Mouse (Mus musculus): ENCODE results near the gene Upk3bl. TPM values are rescaled to one million over a fixed set of nuclear protein-coding genes. Genes with fewer than 3 reads are reported as not detected.
"Not testable (repeated sequence)": the region's sequence is repeated elsewhere in the genome, so short reads cannot be mapped to it uniquely, and the experiment has no call there.

Upk3bl gene
- total RNA-seq, 1 experiment from 2014 or later, result not detected

GRCm38 (mm10) chr5:136078136-136078535, 23.8 kb downstream of the Upk3bl start:
- ATAC-seq (replicated peaks; ENCODE audit: insufficient number of reproducible peaks, low FRiP score, low TSS enrichment, poor library complexity, severe bottlenecking), result no peak

- ATAC-seq (replicated peaks; ENCODE audit: insufficient number of reproducible peaks, low FRiP score, low TSS enrichment, poor library complexity, severe bottlenecking), result no peak
These were observed 28.1 kb downstream of the Upk3bl start for GRCm38 (mm10) chr5:136082345-136082744.

GRCm38 (mm10) chr5:136083669-136084107, 29.4 kb downstream of the Upk3bl start, which contains the start of gene Rasa4:
Gene Rasa4, plus strand, starts transcription at chr5:136083916.
- ATAC-seq (replicated peaks; ENCODE audit: insufficient number of reproducible peaks, low FRiP score, low TSS enrichment, poor library complexity, severe bottlenecking), result peak; percentile 81

GRCm38 (mm10) chr5:136084144-136084881, 30.0 kb downstream of the Upk3bl start:
- 0 out of 2 replicates have a peak, but pooled peaks have one; percentile 4 for ATAC-seq (replicated peaks; ENCODE audit: insufficient number of reproducible peaks, low FRiP score, low TSS enrichment, poor library complexity, severe bottlenecking)

GRCm38 (mm10) chr5:136084891-136085651, 30.8 kb downstream of the Upk3bl start:
- peak; percentile 53 for ATAC-seq (replicated peaks; ENCODE audit: insufficient number of reproducible peaks, low FRiP score, low TSS enrichment, poor library complexity, severe bottlenecking)

GRCm38 (mm10) chr5:136086290-136086689, 32.0 kb downstream of the Upk3bl start:
- no peak for ATAC-seq (replicated peaks; ENCODE audit: insufficient number of reproducible peaks, low FRiP score, low TSS enrichment, poor library complexity, severe bottlenecking)

GRCm38 (mm10) chr5:136088821-136089575, 34.7 kb downstream of the Upk3bl start:
- ATAC-seq (replicated peaks; ENCODE audit: insufficient number of reproducible peaks, low FRiP score, low TSS enrichment, poor library complexity, severe bottlenecking), result no peak

GRCm38 (mm10) chr5:136091927-136092326, 37.6 kb downstream of the Upk3bl start:
- ATAC-seq (replicated peaks; ENCODE audit: insufficient number of reproducible peaks, low FRiP score, low TSS enrichment, poor library complexity, severe bottlenecking), result no peak

- no peak for ATAC-seq (replicated peaks; ENCODE audit: insufficient number of reproducible peaks, low FRiP score, low TSS enrichment, poor library complexity, severe bottlenecking)
These were observed 40.1 kb downstream of the Upk3bl start for GRCm38 (mm10) chr5:136094249-136095010.

- no peak for ATAC-seq (replicated peaks; ENCODE audit: insufficient number of reproducible peaks, low FRiP score, low TSS enrichment, poor library complexity, severe bottlenecking)
These were observed 40.8 kb downstream of the Upk3bl start for GRCm38 (mm10) chr5:136095089-136095488.

- ATAC-seq (replicated peaks; ENCODE audit: insufficient number of reproducible peaks, low FRiP score, low TSS enrichment, poor library complexity, severe bottlenecking), result no peak
These were observed 44.2 kb downstream of the Upk3bl start for GRCm38 (mm10) chr5:136098536-136098935.

- ATAC-seq (replicated peaks; ENCODE audit: insufficient number of reproducible peaks, low FRiP score, low TSS enrichment, poor library complexity, severe bottlenecking), result peak; percentile 75
These were observed 48.0 kb downstream of the Upk3bl start for GRCm38 (mm10) chr5:136102099-136102820.

GRCm38 (mm10) chr5:136104511-136104910, 50.2 kb downstream of the Upk3bl start:
- no peak for ATAC-seq (replicated peaks; ENCODE audit: insufficient number of reproducible peaks, low FRiP score, low TSS enrichment, poor library complexity, severe bottlenecking)

- no peak for ATAC-seq (replicated peaks; ENCODE audit: insufficient number of reproducible peaks, low FRiP score, low TSS enrichment, poor library complexity, severe bottlenecking)
These were observed 54.2 kb downstream of the Upk3bl start for GRCm38 (mm10) chr5:136108486-136108885.

GRCm38 (mm10) chr5:136109042-136109441, 54.8 kb downstream of the Upk3bl start:
- no peak for ATAC-seq (replicated peaks; ENCODE audit: insufficient number of reproducible peaks, low FRiP score, low TSS enrichment, poor library complexity, severe bottlenecking)

- not testable (repeated sequence) for ATAC-seq (replicated peaks; ENCODE audit: insufficient number of reproducible peaks, low FRiP score, low TSS enrichment, poor library complexity, severe bottlenecking)
These were observed 59.3 kb downstream of the Upk3bl start for GRCm38 (mm10) chr5:136113546-136113945.
